Mouse (Mus musculus) hindbrain, embryonic 11.5 days (tissue): ENCODE measurements around the gene Prss32. TPM values are rescaled to one million over a fixed set of nuclear protein-coding genes. Genes with fewer than 3 reads are reported as not detected.
A peak's percentile ranks its signal among the peaks of the same experiment; 100 is the strongest.

Source experiments
- ATAC-seq: fragments of 200-750 bp; cut with Nextera tagmentation; 2 replicates; pipeline ENCODE4 v1.8.0; 2017; ENCODE audit warnings: mild to moderate bottlenecking, moderate TSS enrichment, moderate library complexity; ENCODE audit not compliant: low FRiP score
- DNase-seq: peaks from one replicate; pipeline ENCODE4 v3.0.0-alpha.2; 2015; ENCODE audit warnings: low spot score
- H3K27ac ChIP-seq: fragments of 300-500 bp; sonication (generic); 2 replicates; pipeline ENCODE4 v1.5.1; 2014; ENCODE audit warnings: mild to moderate bottlenecking, low read depth, low read length
- H3K27me3 ChIP-seq: fragments of 300-500 bp; sonication (generic); 2 replicates; pipeline ENCODE4 v1.6.1; 2014; ENCODE audit warnings: mild to moderate bottlenecking, low read length, moderate library complexity, mixed read lengths; ENCODE audit not compliant: control insufficient read depth, insufficient read depth
- H3K36me3 ChIP-seq: fragments of 300-500 bp; sonication (generic); 2 replicates; pipeline ENCODE4 v1.6.1; 2014; ENCODE audit warnings: mild to moderate bottlenecking, low read length, moderate library complexity, mixed read lengths; ENCODE audit not compliant: control insufficient read depth, insufficient read depth
- H3K4me1 ChIP-seq: fragments of 300-500 bp; sonication (generic); replicated peaks from 2 replicates; pipeline ENCODE4 v1.6.1; 2014; ENCODE audit warnings: low read length, mixed read lengths; ENCODE audit not compliant: control insufficient read depth, insufficient read depth
- H3K4me2 ChIP-seq: fragments of 300-500 bp; sonication (generic); replicated peaks from 2 replicates; pipeline ENCODE4 v1.6.1; 2014; ENCODE audit warnings: mild to moderate bottlenecking, low read depth, low read length
- H3K4me3 ChIP-seq: fragments of 300-500 bp; sonication (generic); 2 replicates; pipeline ENCODE4 v1.5.1; 2014; ENCODE audit warnings: low read depth, low read length
- H3K9ac ChIP-seq: fragments of 300-500 bp; sonication (generic); 2 replicates; pipeline ENCODE4 v1.6.1; 2014; ENCODE audit warnings: low read depth, low read length
- H3K9me3 ChIP-seq: fragments of 300-500 bp; sonication (generic); 2 replicates; pipeline ENCODE4 v1.6.1; 2016; ENCODE audit warnings: low read length; ENCODE audit not compliant: control insufficient read depth
- WGBS: fragments of 180-500 bp; shearing (Covaris S2); extraction: QIAGEN DNeasy Blood & Tissue Kit; methylation state at CpG from one replicate; pipeline ENCODE4 v1.1.7; 2014; 5-methylcytosine and 5-hydroxymethylcytosine counted together
- polyA plus RNA-seq: library from polyadenylated mRNA; unstranded; fragments of >200 nt; fragmentation: Nextera tagmentation; extraction: Ambion mirVana; gene quantifications from 2 replicates; pipeline ENCODE4 v1.2.1, GENCODE M21; 2014

Prss32 gene
- polyA plus RNA-seq = not detected in 2 replicates

GRCm38 (mm10) chr17:23843812-23844273, at the start of gene Prss32, which contains the start of gene Prss41:
Gene Prss32 (plus strand): TSS chr17:23843855.
Gene Prss41 (minus strand): TSS chr17:23844172.
- Histone ChIP-seq H3K27ac (no peak within 1 kb of the TSS), H3K36me3 (no peaks in the 10 kb centered on the region), H3K27me3 (no peaks in the 10 kb centered on the region), H3K4me1 (no peaks in the 10 kb centered on the region), H3K9me3 (no peaks in the 10 kb centered on the region), H3K9ac (no peak within 1 kb of the TSS), H3K4me3 (0 out of 2 replicates have a peak within 1 kb of the TSS, but pooled peaks have one; percentile 14), H3K4me2 (peak within 1 kb of the TSS; percentile 27)
- DNase-seq (peak; percentile 71), ATAC-seq (peak; percentile 38; the same call in 1 of the 2 replicates)
- 14% methylated on average over 19 of the region's 19 CpGs for WGBS

- WGBS = 95% methylated on average over 8 of the region's 8 CpGs
- no peak for DNase-seq
These were observed 48.3 kb upstream of the Prss32 start for GRCm38 (mm10) chr17:23795323-23795722.

DNA sequence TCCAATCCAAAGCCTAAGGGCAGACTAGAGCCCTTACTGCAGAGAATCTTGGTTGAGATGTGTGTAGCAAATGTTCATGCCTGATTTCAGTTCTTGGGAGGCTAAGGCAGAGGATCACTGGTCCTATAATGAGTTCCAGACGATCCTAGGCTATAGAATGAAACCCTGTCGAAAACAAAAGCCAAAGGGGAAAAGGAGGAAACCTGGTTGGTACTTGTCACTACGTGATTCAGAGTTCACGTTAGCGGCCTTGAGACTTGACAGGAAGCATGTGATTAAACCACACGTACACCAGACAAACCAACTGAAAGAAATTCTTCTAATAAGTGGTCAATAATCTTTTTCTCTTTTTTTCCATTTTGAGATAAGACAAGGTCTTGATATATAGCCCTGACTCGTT, 46.3 kb upstream of the Prss32 start:
- Histone ChIP-seq H3K27ac (no peak overlapping the region), H3K9ac (no peak overlapping the region), H3K36me3 (no peaks in the 10 kb centered on the region), H3K4me2 (no peak overlapping the region), H3K4me3 (no peak overlapping the region), H3K4me1 (no peaks in the 10 kb centered on the region), H3K27me3 (no peaks in the 10 kb centered on the region), H3K9me3 (no peaks in the 10 kb centered on the region)
- ATAC-seq = no peak
- WGBS = 77% methylated on average over 7 of the region's 7 CpGs
- DNase-seq = no peak

More at GRCm38 (mm10) chr17:23795323-23795722, 48.3 kb upstream of the Prss32 start:
- Histone ChIP-seq H3K4me1 (no peaks in the 10 kb centered on the region), H3K27me3 (no peaks in the 10 kb centered on the region), H3K4me3 (no peak overlapping the region), H3K9me3 (no peaks in the 10 kb centered on the region), H3K4me2 (no peak overlapping the region), H3K27ac (no peak overlapping the region), H3K36me3 (no peaks in the 10 kb centered on the region), H3K9ac (no peak overlapping the region)
- no peak for ATAC-seq

GRCm38 (mm10) chr17:23801627-23802026, 42.0 kb upstream of the Prss32 start:
- Histone ChIP-seq H3K36me3 (no peaks in the 10 kb centered on the region), H3K27ac (no peak overlapping the region), H3K9me3 (no peaks in the 10 kb centered on the region), H3K4me3 (no peak overlapping the region), H3K9ac (no peak overlapping the region), H3K4me1 (no peaks in the 10 kb centered on the region), H3K27me3 (no peaks in the 10 kb centered on the region), H3K4me2 (no peak overlapping the region)
- ATAC-seq (no peak), DNase-seq (no peak)
- WGBS = 91% methylated on average over 10 of the region's 10 CpGs

DNA sequence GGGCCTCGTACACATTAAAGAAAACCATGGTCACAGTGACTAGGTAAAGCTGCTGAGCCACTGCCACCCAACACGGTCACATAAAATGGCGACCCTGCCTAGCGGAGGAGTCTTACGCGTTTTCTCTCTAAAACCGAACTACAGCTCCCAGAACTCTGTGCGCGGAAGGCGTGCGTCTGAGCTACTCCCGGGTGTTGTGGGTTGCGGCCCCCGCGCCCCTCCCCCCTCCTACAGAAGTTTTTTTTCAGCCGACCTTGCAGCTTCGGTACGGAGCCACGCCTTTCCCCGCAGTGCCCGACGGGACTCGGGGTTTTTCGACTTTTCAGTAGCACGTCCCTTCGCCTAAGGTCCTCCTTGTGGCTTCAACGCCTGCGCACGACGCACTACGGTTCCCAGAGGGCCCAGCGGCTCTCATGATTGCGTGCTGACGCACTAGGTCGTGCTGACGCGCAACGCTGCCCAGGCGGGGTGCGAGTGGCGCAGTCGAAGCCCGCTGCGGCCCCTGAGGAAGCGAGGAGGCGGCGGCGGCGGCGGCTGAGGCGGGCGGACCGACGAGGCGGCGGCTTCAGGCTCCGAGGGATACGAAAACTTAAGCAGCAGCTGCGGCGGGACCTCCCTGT, 40.8 kb upstream of the Prss32 start:
- Histone ChIP-seq H3K27ac (peak overlapping the region; percentile 96), H3K4me1 (no peaks in the 10 kb centered on the region), H3K9me3 (no peaks in the 10 kb centered on the region), H3K27me3 (no peaks in the 10 kb centered on the region), H3K4me2 (peak overlapping the region; percentile 68), H3K4me3 (peak overlapping the region; percentile 100), H3K9ac (peak overlapping the region; percentile 95), H3K36me3 (no peaks in the 10 kb centered on the region)
- ATAC-seq = peak; percentile 99
- WGBS = under 1% methylated on average over 60 of the region's 60 CpGs
- DNase-seq = peak; percentile 98

- no peaks in the 10 kb centered on the region for H3K4me1 ChIP-seq
- no peaks in the 10 kb centered on the region for H3K9me3 ChIP-seq
- peak overlapping the region; percentile 96 for H3K27ac ChIP-seq
- peak overlapping the region; percentile 95 for H3K9ac ChIP-seq
- H3K4me2 ChIP-seq = peak overlapping the region; percentile 68
- WGBS = 0% methylated on average over 69 of the region's 83 CpGs
- no peaks in the 10 kb centered on the region for H3K27me3 ChIP-seq
- DNase-seq (peak; percentile 94), ATAC-seq (peak; percentile 78)
- no peaks in the 10 kb centered on the region for H3K36me3 ChIP-seq
- peak overlapping the region; percentile 100 for H3K4me3 ChIP-seq
These were observed 40.2 kb upstream of the Prss32 start for GRCm38 (mm10) chr17:23803366-23804041.

DNA sequence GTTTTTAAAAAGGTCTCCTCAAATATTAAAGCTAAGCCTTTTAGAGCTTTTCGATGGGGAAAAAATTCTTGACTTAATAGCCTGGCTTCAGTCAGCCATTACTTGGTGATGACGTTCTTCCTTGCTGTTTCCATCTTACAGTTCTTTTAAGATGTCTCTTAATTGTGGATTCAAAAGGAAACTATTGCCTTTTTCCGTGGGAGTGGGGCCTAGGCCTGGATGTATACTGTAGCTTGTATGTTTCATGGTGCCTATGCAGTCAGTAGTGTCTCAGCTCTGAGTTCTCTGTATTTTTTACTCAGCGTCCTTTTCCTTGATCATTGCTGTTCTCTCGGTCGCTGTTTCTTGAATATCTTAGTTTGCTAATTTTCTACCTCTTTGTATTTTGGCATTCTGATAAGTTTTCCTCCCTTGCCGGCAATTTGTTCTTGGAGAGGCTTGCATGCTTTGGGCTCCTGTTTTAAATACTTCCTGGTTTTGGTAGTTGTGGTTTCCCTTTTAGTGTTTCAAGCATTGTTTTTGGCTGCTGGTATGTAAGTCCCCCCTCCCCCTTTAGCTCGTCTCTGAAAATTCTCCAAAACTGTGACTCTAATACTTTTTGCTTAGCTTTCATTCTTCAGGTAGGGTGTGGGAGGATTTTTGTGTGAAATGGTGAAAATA, 39.1 kb upstream of the Prss32 start:
- Histone ChIP-seq H3K27ac (no peak overlapping the region), H3K4me2 (peak overlapping the region; percentile 68), H3K4me1 (no peaks in the 10 kb centered on the region), H3K27me3 (no peaks in the 10 kb centered on the region), H3K4me3 (peak overlapping the region; percentile 100), H3K9ac (peak overlapping the region; percentile 95), H3K36me3 (0 out of 2 replicates have a peak, but pooled peaks cover 2% of the 10 kb centered on the region), H3K9me3 (no peaks in the 10 kb centered on the region)
- ATAC-seq (no peak), DNase-seq (no peak)
- WGBS = 12% methylated on average over 8 of the region's 8 CpGs

- WGBS = 87% methylated on average over 25 of the region's 25 CpGs
- no peaks in the 10 kb centered on the region for H3K4me1 ChIP-seq
- DNase-seq (no peak), ATAC-seq (no peak)
- H3K36me3 ChIP-seq = peaks cover 16% of the 10 kb centered on the region
- H3K9ac ChIP-seq = no peak overlapping the region
- no peaks in the 10 kb centered on the region for H3K9me3 ChIP-seq
- H3K27me3 ChIP-seq = no peaks in the 10 kb centered on the region
- H3K27ac ChIP-seq = no peak overlapping the region
- no peak overlapping the region for H3K4me2 ChIP-seq
- no peak overlapping the region for H3K4me3 ChIP-seq
These were observed 36.8 kb upstream of the Prss32 start for GRCm38 (mm10) chr17:23806867-23807266.
